Mouse (Mus musculus) olfactory bulb, adult 2 months (tissue): Measurements from ENCODE around the gene Calcoco1. TPM values are rescaled to one million over a fixed set of nuclear protein-coding genes. Genes with fewer than 3 reads are reported as not detected.

Source experiments
- H3K27ac ChIP-seq: fragments of 200-500 bp; 2 replicates; pipeline ENCODE4 v1.5.1; 2012; ENCODE audit warnings: low read depth, low read length; ENCODE audit not compliant: insufficient read depth
- H3K4me1 ChIP-seq: fragments of 200-500 bp; 2 replicates; pipeline ENCODE4 v1.6.1; 2012; ENCODE audit warnings: low read length; ENCODE audit not compliant: control insufficient read depth, insufficient read depth
- H3K4me3 ChIP-seq: fragments of 200-500 bp; 2 replicates; pipeline ENCODE4 v1.5.1; 2012; ENCODE audit warnings: mild to moderate bottlenecking, low read depth, low read length, moderate library complexity; ENCODE audit not compliant: insufficient read depth
- CTCF ChIP-seq: fragments of 200-500 bp; IDR thresholded peaks from 2 replicates; pipeline ENCODE4 v1.5.1; 2012; ENCODE audit warnings: low read depth, mild to moderate bottlenecking, low read length, moderate library complexity; ENCODE audit not compliant: insufficient read depth
- POLR2A ChIP-seq: fragments of 200-500 bp; IDR thresholded peaks from 2 replicates; pipeline ENCODE4 v1.6.1; 2012; ENCODE audit warnings: mild to moderate bottlenecking, low read depth, low read length, moderate library complexity; ENCODE audit not compliant: insufficient read depth
- WGBS: fragments of 180-500 bp; shearing (Covaris S2); methylation state at CpG from one replicate; pipeline ENCODE4 v1.1.7; 2018; 5-methylcytosine and 5-hydroxymethylcytosine counted together
- polyA plus RNA-seq: library from polyadenylated mRNA; stranded (reverse); fragments of >200 nt; gene quantifications from 2 replicates; pipeline ENCODE4 v1.2.4, GENCODE M21; 2012; ENCODE audit warnings: low replicate concordance; ENCODE audit not compliant: missing spikeins, insufficient read depth, insufficient read length

The Calcoco1 gene
- polyA plus RNA-seq, 1 experiment, result not detected

DNA sequence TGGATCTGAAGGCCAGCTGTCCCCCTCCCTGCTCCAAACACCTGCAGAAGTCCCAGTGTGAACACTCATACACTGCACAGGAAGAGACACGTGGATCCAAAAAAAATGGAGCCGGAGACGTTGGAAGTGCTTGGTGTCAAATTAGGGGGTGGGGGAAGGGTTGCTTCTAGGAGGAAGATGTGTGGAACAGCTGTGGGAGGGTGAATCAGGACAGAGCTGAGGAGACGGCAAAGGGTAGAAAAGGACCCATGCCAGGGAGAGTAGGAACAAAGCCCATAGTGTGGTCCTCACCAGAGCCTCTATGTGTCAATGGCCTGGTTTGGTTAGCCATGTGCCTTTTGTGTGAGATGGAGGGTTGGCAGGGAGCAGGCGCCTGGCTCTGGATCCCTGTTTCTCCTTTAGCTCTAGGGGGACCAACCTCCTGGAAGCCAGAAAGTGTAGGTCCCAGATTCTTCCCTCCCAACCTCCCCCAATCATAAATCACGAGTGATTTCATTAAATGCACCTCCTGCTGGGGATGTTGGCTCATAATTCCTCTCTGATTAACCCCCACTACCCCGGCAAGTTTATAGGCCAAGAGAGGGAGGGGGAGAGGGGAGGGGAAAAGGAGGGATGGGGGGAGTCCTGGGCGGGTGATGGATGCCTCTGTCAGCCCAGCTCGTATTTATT, 16.6 kb downstream of the Calcoco1 start:
- WGBS, result 18% methylated on average over 9 of the region's 9 CpGs
- Histone ChIP-seq H3K4me3 (no peak overlapping the region), H3K27ac (no peak overlapping the region), H3K4me1 (peaks cover 14% of the 10 kb centered on the region)
- no peak for TF ChIP-seq CTCF
- TF ChIP-seq POLR2A, result no peak

DNA sequence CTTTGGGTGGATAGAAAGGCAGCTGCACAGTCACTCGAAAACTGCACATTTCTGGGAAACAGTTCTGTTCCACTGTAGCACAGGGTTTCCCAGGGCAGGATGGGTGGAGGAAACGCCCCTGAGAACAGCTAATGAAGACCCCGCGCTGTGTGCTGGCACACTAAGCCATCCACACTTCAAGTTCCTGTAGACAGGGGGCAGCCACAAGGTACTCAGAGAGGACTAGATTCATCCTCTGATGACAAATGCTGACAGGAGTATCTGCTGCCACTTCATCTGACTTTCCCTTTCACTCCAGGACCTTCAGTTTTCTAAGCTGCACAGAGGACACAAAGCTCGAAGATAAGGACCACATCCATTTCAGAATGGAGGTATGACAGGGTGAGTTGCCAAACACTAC, 17.2 kb downstream of the Calcoco1 start:
- 49% methylated on average over 5 of the region's 5 CpGs for WGBS
- Histone ChIP-seq H3K4me1 (peaks cover 14% of the 10 kb centered on the region), H3K27ac (no peak overlapping the region), H3K4me3 (no peak overlapping the region)
- TF ChIP-seq POLR2A (no peak), CTCF (no peak)

DNA sequence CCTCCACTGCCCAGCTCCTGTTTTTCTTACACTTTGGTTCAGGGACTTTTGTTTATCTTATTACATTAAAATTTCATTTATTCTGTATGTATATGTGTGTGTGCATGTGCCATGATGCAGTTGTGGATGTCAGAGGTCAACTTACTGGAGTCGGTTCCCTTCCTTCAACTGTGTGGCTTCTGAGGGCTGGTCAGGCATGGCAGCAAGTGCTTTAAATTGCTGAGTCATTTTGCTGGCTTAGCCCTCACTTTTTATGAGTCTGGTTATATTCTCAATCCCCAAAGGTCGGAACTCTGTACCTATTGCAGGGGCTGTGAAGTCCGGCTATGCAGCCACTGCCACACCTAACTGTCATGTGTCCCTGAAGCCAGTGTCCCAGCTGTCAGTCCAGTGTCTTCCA, 19.0 kb downstream of the Calcoco1 start:
- whole genome bisulfite sequencing, result 97% methylated on average over 3 of the region's 3 CpGs
- TF ChIP-seq CTCF (no peak), POLR2A (no peak)

DNA sequence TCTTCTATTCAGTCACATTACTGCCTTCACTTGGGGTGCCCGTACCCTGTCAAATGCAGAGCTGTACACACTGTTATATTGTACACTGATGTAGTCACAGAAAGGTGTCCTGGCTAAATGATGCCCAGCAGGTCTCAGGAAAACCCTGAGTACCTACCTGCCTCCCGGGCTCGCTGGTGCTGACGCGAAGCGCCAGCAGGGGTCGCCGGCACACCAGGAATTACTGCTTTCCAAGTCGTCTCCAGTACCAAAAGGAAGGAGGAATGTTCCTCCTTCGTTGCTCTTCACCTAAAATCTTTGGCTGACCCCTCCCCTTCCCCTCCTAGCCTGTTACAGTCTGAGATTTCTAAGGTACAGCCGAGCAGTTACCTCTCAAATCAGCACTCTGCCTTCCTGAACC, 23.8 kb downstream of the Calcoco1 start:
- H3K4me3 ChIP-seq, result no peak overlapping the region
- peak; percentile 97 for TF ChIP-seq CTCF
- no peak for TF ChIP-seq POLR2A
- no peak overlapping the region for H3K27ac ChIP-seq
- no peaks in the 10 kb centered on the region for H3K4me1 ChIP-seq
- WGBS, result 2% methylated on average over 11 of the region's 11 CpGs

More for the DNA sequence above, 19.0 kb downstream of the Calcoco1 start:
- Histone ChIP-seq H3K4me3 (no peak overlapping the region), H3K4me1 (peaks cover 14% of the 10 kb centered on the region), H3K27ac (no peak overlapping the region)

DNA sequence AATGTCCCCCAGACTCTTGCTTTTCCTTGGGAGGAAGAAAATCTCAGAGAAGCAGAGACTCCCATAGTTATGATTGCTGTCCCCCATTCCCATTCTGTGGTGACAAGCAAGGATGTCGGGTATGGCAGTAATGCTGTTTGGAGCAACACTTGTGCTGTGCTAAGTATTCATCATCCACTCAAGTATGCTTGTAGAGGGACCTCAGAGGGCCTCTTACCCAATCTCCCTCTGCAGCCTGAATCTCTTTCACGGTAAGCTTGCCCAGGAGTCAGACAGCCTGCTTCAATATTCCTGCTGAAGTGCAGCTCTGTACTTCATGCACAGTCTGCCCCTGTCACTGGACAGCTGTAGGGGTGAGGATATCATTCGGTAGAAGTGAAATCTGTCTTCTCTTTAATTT, 25.1 kb downstream of the Calcoco1 start:
- WGBS, result 64% methylated on average over 3 of the region's 3 CpGs
- Histone ChIP-seq H3K27ac (no peak overlapping the region), H3K4me1 (peaks cover 6% of the 10 kb centered on the region), H3K4me3 (no peak overlapping the region)
- TF ChIP-seq POLR2A (no peak), CTCF (no peak)

DNA sequence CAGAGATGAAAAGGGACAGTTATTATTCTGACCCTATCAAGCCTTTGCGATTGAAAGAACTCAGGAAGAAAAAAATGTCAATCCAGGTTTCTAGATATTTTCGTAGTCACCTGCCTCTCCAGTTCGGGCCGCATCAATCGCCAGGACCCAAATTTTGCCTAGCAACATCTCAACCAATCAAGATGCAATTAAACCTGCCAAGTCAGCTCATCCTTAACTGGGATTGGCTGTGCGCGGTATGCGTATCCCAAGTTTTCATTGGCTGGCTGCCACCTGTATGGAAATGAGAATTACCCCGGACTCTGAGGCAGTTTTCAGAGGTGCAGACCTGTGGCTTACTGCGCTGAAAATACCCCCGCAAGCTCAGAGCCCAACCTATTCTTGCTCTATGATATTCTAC, 28.4 kb downstream of the Calcoco1 start:
- TF ChIP-seq CTCF, result no peak
- no peak for TF ChIP-seq POLR2A
- under 1% methylated on average over 11 of the region's 11 CpGs for WGBS
- no peak overlapping the region; the same call in 1 of the 2 replicates for H3K27ac ChIP-seq
- peaks cover 6% of the 10 kb centered on the region for H3K4me1 ChIP-seq
- H3K4me3 ChIP-seq, result peak overlapping the region; percentile 56

DNA sequence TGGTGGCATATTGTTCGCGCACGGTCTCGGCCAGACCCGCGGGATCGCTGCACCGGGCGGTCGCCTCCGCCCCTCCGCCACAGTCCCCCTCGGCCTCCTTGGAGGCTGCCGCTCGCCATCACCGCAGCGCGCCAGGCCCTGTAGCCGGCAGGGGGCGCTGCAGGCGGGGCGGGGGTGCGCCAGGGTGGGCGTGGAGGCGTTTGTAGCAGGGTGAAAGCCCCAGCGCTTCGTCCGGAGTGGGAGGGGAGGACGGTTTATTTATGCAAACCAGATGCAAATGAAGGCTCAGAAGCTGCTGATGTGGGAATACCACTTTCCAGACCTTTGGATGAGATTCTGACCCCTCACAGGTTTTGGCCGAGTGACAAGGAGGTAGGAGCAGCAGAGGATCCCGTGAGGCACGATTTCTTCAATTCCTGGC, 29.0 kb downstream of the Calcoco1 start:
- Histone ChIP-seq H3K4me3 (peak overlapping the region; percentile 56), H3K27ac (no peak overlapping the region; the same call in 1 of the 2 replicates), H3K4me1 (peaks cover 6% of the 10 kb centered on the region)
- under 1% methylated on average over 32 of the region's 32 CpGs for WGBS
- TF ChIP-seq POLR2A (0 out of 2 replicates have a peak, but pooled peaks have one; percentile 11), CTCF (peak; percentile 94)

DNA sequence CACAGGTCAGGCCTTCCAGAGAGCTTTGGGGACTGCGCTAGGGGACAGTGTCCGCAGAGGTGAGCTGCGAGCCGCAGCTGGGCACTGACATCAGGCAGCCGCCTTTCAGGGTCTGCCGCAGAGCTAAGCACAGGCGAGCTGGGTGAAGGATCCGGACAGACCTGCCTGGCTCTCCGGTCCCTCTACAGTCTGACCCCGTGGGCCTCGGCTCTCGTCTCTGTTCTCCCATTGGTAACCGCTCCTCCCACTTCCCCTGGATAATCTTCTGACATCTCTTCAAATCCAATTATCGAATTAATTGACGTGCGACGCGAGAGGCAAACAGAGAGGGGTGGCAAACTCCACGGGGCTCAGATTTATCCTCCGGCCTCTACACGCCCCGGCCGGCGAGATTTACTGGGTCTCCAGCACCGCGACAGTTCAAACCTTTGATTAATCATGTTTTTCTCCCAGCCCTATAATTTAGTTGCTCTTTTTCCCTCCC, 29.6 kb downstream of the Calcoco1 start:
- TF ChIP-seq POLR2A (no peak), CTCF (no peak)

DNA sequence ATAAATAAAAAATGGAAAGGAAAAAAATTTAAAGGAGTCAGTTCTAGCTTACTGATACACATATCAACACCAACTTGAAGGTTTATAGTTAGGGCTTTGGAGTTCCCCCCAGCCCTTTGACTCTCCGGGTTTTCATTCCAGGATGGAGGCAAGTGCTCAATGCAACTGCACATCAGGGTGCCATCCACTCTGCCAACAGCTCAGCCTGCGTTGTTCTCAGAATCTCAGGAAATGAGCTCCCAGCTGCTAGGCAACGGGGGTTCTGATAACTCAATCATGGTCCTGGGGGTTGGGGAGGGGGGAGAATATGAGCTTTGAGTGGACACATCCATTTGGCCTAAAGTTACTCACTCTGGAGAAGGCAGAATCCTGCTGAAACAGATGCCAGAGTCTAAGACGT, 36.2 kb downstream of the Calcoco1 start:
- Histone ChIP-seq H3K4me1 (no peaks in the 10 kb centered on the region), H3K4me3 (no peak overlapping the region), H3K27ac (no peak overlapping the region)
- TF ChIP-seq CTCF (no peak), POLR2A (no peak)
- WGBS, result 35% methylated on average over 4 of the region's 4 CpGs

More for the DNA sequence above, 29.6 kb downstream of the Calcoco1 start:
- Histone ChIP-seq H3K27ac (peak overlapping the region; percentile 62; the same call in 1 of the 2 replicates), H3K4me1 (peaks cover 6% of the 10 kb centered on the region), H3K4me3 (peak overlapping the region; percentile 56)
- 12% methylated on average over 26 of the region's 26 CpGs for WGBS
